Mouse (Mus musculus) kidney, embryonic 15.5 days (tissue): Measurements from ENCODE around the gene Lin9. TPM values are rescaled to one million over a fixed set of nuclear protein-coding genes. Genes with fewer than 3 reads are reported as not detected.
A peak's percentile ranks its signal among the peaks of the same experiment; 100 is the strongest.

Experiments used
- ATAC-seq: fragments of 200-750 bp; cut with Nextera tagmentation; replicated peaks from 2 replicates; pipeline ENCODE4 v1.8.0; 2017; ENCODE audit warnings: moderate TSS enrichment; ENCODE audit not compliant: low FRiP score
- H3K27ac ChIP-seq: fragments of 300-500 bp; sonication (generic); 2 replicates; pipeline ENCODE4 v1.5.1; 2015; ENCODE audit warnings: mild to moderate bottlenecking, inconsistent platforms
- H3K27me3 ChIP-seq: fragments of 300-500 bp; sonication (generic); 2 replicates; pipeline ENCODE4 v1.6.1; 2015; ENCODE audit warnings: inconsistent platforms
- H3K36me3 ChIP-seq: fragments of 300-500 bp; sonication (generic); 2 replicates; pipeline ENCODE4 v1.6.1; 2015; ENCODE audit warnings: inconsistent platforms
- H3K4me1 ChIP-seq: fragments of 300-500 bp; sonication (generic); 2 replicates; pipeline ENCODE4 v1.6.1; 2015; ENCODE audit warnings: inconsistent platforms
- H3K4me2 ChIP-seq: fragments of 300-500 bp; sonication (generic); 2 replicates; pipeline ENCODE4 v1.6.1; 2015; ENCODE audit warnings: moderate library complexity, mild to moderate bottlenecking, inconsistent platforms
- H3K4me3 ChIP-seq: fragments of 300-500 bp; sonication (generic); replicated peaks from 2 replicates; pipeline ENCODE4 v1.5.1; 2015; ENCODE audit warnings: mild to moderate bottlenecking, inconsistent platforms
- H3K9ac ChIP-seq: fragments of 300-500 bp; sonication (generic); 2 replicates; pipeline ENCODE4 v1.6.1; 2015; ENCODE audit warnings: mild to moderate bottlenecking, inconsistent platforms
- H3K9me3 ChIP-seq: fragments of 300-500 bp; sonication (generic); replicated peaks from 2 replicates; pipeline ENCODE4 v1.6.1; 2016; ENCODE audit warnings: inconsistent platforms
- WGBS: fragments of 180-500 bp; shearing (Covaris S2); methylation state at CpG from one replicate; pipeline ENCODE4 v1.1.7; 2015; ENCODE audit warnings: mixed read lengths; 5-methylcytosine and 5-hydroxymethylcytosine counted together
- polyA plus RNA-seq: library from polyadenylated mRNA; unstranded; fragments of >200 nt; fragmentation: Nextera tagmentation; extraction: Ambion mirVana; gene quantifications from 2 replicates; pipeline ENCODE4 v1.2.1, GENCODE M21; 2015

The Lin9 gene
- polyA plus RNA-seq, 1 experiment from 2014 or later: 21.0 TPM

- 0 out of 2 replicates have a peak, but pooled peaks cover 4% of the 10 kb centered on the region for H3K4me1 ChIP-seq
- H3K4me2 ChIP-seq: no peak overlapping the region
- no peak overlapping the region for H3K4me3 ChIP-seq
- no peak for ATAC-seq
- no peak overlapping the region for H3K9ac ChIP-seq
- H3K36me3 ChIP-seq: no peaks in the 10 kb centered on the region
- H3K9me3 ChIP-seq: no peaks in the 10 kb centered on the region
- 68% methylated on average over 14 of the region's 14 CpGs for WGBS
- H3K27me3 ChIP-seq: 0 out of 2 replicates have a peak, but pooled peaks cover 7% of the 10 kb centered on the region
- H3K27ac ChIP-seq: no peak overlapping the region
These were observed 68.2 kb downstream of the Lin9 start for GRCm38 (mm10) chr1:180708935-180709776.

DNA sequence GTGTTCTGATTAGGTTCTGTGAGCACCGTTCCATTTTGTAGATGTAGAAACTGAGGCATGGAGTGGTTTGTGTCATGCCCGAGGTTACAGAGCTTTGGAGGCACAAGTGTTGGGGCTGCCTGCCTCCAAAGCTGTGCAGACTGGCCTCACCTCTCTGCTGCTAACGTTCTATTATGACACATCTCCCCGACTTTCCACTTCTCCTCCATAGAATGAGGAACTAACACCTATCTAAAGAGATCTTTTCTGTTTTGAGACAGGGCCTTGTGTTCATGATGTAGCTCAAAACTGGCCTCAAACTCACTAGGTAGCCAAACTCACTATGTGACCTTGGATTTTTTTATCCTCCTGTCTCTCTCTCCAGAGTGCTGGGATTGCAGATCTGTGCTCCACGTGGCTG, 77.8 kb downstream of the Lin9 start:
- Histone ChIP-seq H3K4me3 (no peak overlapping the region), H3K9ac (no peak overlapping the region), H3K4me1 (no peaks in the 10 kb centered on the region), H3K27ac (no peak overlapping the region), H3K27me3 (no peaks in the 10 kb centered on the region), H3K36me3 (no peaks in the 10 kb centered on the region), H3K4me2 (no peak overlapping the region), H3K9me3 (no peaks in the 10 kb centered on the region)
- ATAC-seq: no peak
- WGBS: 84% methylated on average over 5 of the region's 5 CpGs

DNA sequence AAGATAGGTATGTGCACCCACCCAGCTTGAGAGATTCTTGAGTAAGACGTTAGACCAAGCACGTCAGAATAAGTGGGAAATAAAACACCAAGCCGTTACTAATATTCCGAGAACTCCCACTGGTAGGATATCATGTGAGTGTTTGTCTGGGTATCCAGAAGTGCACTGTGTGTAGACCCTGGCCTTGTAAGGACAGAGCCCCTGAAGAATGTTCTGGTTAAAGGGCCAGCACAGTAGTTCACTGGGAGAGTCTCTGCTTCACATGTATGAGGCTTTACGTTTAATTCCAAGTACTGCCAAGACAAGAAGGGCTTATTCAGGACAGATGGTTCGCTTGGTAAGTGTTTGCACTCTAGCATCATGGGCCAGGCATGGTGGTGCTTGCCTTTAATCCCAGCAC, 78.5 kb downstream of the Lin9 start:
- WGBS: 80% methylated on average over 6 of the region's 6 CpGs
- ATAC-seq: no peak

GRCm38 (mm10) chr1:180719951-180720689, 79.2 kb downstream of the Lin9 start:
- WGBS: 43% methylated on average over 5 of the region's 5 CpGs
- no peak overlapping the region for H3K4me2 ChIP-seq

More for the DNA sequence above, 78.5 kb downstream of the Lin9 start:
- Histone ChIP-seq H3K9me3 (no peaks in the 10 kb centered on the region), H3K27ac (no peak overlapping the region), H3K4me3 (no peak overlapping the region), H3K9ac (no peak overlapping the region), H3K4me2 (no peak overlapping the region), H3K36me3 (no peaks in the 10 kb centered on the region), H3K27me3 (no peaks in the 10 kb centered on the region), H3K4me1 (no peaks in the 10 kb centered on the region)

DNA sequence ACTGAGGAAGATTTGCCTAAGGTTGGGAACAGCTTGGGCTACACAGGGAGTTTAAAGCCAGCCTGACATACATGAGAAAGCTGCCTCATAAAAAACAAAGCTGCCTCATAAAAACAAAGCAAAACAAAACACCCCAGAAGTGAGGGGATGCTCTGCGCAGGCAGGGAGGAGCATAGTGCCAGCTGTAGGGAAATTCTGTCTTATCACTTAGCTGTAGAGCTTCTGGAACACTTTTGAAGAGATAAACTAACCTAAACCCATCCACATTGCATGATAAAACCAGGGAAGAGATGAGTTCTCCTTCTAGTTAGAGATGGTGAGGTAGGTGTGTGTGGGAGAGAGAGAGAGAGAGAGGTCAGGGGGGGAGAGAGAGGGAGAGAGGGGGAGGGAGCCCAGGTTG, 81.7 kb downstream of the Lin9 start:
- no peaks in the 10 kb centered on the region for H3K27me3 ChIP-seq
- H3K4me1 ChIP-seq: peaks cover 14% of the 10 kb centered on the region
- H3K9ac ChIP-seq: no peak overlapping the region
- H3K36me3 ChIP-seq: no peaks in the 10 kb centered on the region
- no peak for ATAC-seq
- WGBS: 48% methylated on average over 1 of the region's 1 CpGs
- H3K4me3 ChIP-seq: no peak overlapping the region
- no peaks in the 10 kb centered on the region for H3K9me3 ChIP-seq
- H3K4me2 ChIP-seq: no peak overlapping the region
- H3K27ac ChIP-seq: no peak overlapping the region

More at GRCm38 (mm10) chr1:180719951-180720689, 79.2 kb downstream of the Lin9 start:
- Histone ChIP-seq H3K9me3 (no peaks in the 10 kb centered on the region), H3K36me3 (no peaks in the 10 kb centered on the region), H3K4me3 (no peak overlapping the region), H3K27ac (no peak overlapping the region), H3K27me3 (no peaks in the 10 kb centered on the region), H3K9ac (no peak overlapping the region), H3K4me1 (peaks cover 2% of the 10 kb centered on the region)
- ATAC-seq: no peak

- no peaks in the 10 kb centered on the region for H3K27me3 ChIP-seq
- no peak overlapping the region for H3K9ac ChIP-seq
- H3K9me3 ChIP-seq: no peaks in the 10 kb centered on the region
- H3K4me3 ChIP-seq: no peak overlapping the region
- no peak for ATAC-seq
- WGBS: 24% methylated on average over 1 of the region's 1 CpGs
- peaks cover 18% of the 10 kb centered on the region for H3K4me1 ChIP-seq
- H3K36me3 ChIP-seq: no peaks in the 10 kb centered on the region
- H3K27ac ChIP-seq: no peak overlapping the region
- no peak overlapping the region for H3K4me2 ChIP-seq
These were observed 82.8 kb downstream of the Lin9 start for GRCm38 (mm10) chr1:180723701-180724238.

GRCm38 (mm10) chr1:180725704-180726179, 84.8 kb downstream of the Lin9 start, which contains the start of gene Acbd3:
Acbd3 (plus strand) TSS chr1:180726043.
- WGBS: under 1% methylated on average over 52 of the region's 52 CpGs
- Histone ChIP-seq H3K4me3 (peak within 1 kb of the TSS; percentile 99), H3K9ac (peak within 1 kb of the TSS; percentile 99), H3K27ac (peak within 1 kb of the TSS; percentile 95), H3K27me3 (no peaks in the 10 kb centered on the region), H3K4me1 (peaks cover 26% of the 10 kb centered on the region), H3K4me2 (peak within 1 kb of the TSS; percentile 74), H3K36me3 (no peaks in the 10 kb centered on the region), H3K9me3 (no peaks in the 10 kb centered on the region)
- peak; percentile 92 for ATAC-seq

DNA sequence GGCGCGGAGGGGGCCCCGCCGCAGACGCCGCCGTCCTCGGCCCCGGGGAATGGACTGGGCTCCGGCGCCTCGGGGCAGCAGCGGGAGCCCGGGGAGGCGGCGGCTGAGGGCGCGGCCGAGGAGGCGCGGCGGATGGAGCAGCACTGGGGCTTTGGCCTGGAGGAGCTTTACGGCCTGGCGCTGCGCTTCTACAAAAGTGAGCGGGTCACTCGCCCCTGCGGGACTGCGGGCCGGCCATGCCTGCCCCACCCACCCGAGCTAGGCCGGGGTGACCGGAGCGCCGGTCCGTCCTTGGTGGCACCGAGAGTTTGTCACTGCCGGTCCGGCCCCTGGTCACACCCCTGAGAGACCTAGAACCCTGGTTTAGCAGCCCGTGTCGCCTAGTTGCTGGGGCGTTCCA, 85.2 kb downstream of the Lin9 start:
- peak; percentile 87 for ATAC-seq
- Histone ChIP-seq H3K27ac (peak overlapping the region; percentile 95), H3K4me3 (peak overlapping the region; percentile 99), H3K4me2 (peak overlapping the region; percentile 74), H3K9me3 (no peaks in the 10 kb centered on the region), H3K4me1 (peaks cover 26% of the 10 kb centered on the region), H3K27me3 (no peaks in the 10 kb centered on the region), H3K36me3 (no peaks in the 10 kb centered on the region), H3K9ac (peak overlapping the region; percentile 99)
- WGBS: under 1% methylated on average over 38 of the region's 42 CpGs

GRCm38 (mm10) chr1:180729231-180729630, 88.3 kb downstream of the Lin9 start:
- Histone ChIP-seq H3K9ac (no peak overlapping the region), H3K27me3 (no peaks in the 10 kb centered on the region), H3K36me3 (peaks cover 10% of the 10 kb centered on the region), H3K4me3 (no peak overlapping the region), H3K4me1 (peaks cover 26% of the 10 kb centered on the region), H3K27ac (no peak overlapping the region), H3K4me2 (no peak overlapping the region), H3K9me3 (no peaks in the 10 kb centered on the region)
- 90% methylated on average over 3 of the region's 3 CpGs for WGBS
- ATAC-seq: no peak

Other genes with a start within 250 kb of the Lin9 start
- gene Stum, start 157.6 kb upstream of the Lin9 start, polyA plus RNA-seq: 1.4 and 1.7 TPM in 2 replicates
- gene Parp1, start 72.2 kb upstream of the Lin9 start, polyA plus RNA-seq: 140 and 159 TPM in 2 replicates
- 0.39 and 0.59 TPM in 2 replicates for gene Mixl1, start 55.9 kb downstream of the Lin9 start, polyA plus RNA-seq
- gene Acbd3, start 84.9 kb downstream of the Lin9 start, polyA plus RNA-seq: 22.1 and 24.2 TPM in 2 replicates
- 2,677 and 2,753 TPM in 2 replicates for gene H3f3a, start 172.8 kb downstream of the Lin9 start, polyA plus RNA-seq
- gene Sde2, start 210.0 kb downstream of the Lin9 start, polyA plus RNA-seq: 37.0 and 38.7 TPM in 2 replicates